Mouse (Mus musculus): ENCODE data around the gene Slc35a2. TPM values are rescaled to one million over a fixed set of nuclear protein-coding genes. Genes with fewer than 3 reads are reported as not detected.
"Not testable (repeated sequence)": the region's sequence is repeated elsewhere in the genome, so short reads cannot be mapped to it uniquely, and the experiment has no call there.

The Slc35a2 gene
- polyA plus RNA-seq, 1 experiment from 2014 or later: 30.0 TPM

DNA sequence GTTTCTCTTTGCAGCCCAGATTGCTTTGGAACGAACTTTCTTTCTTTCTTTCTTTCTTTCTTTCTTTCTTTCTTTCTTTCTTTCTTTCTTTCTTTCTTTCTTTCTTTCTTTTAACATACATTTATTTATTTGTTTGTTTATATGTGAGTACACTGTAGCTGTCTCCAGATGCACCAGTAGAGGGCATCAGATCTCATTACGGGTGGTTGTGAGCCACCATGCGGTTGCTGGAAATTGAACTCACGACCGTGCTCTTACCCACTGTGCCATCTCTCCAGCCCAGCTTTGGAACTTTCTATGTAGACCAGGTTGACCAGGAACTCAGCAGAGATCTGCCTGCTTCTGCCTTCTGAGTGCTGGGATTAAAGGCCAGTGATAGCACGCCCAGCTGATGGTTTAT, 34.1 kb downstream of the Slc35a2 start:
- ATAC-seq (ENCODE audit: low read depth); H3K4me3 ChIP-seq (ENCODE audit: low read depth, low read length); DNase-seq (ENCODE audit: low spot score); H3K36me3 ChIP-seq (ENCODE audit: control insufficient read depth, insufficient read depth, low read length); H3K9me3 ChIP-seq (ENCODE audit: control insufficient read depth, low read length); H3K4me2 ChIP-seq (ENCODE audit: low read depth, low read length); H3K9ac ChIP-seq (ENCODE audit: low read depth, low read length); H3K4me1 ChIP-seq (ENCODE audit: control insufficient read depth, insufficient read depth, low read length); H3K27ac ChIP-seq (replicated peaks; ENCODE audit: low read depth, low read length): not testable (repeated sequence)
- peaks cover 38% of the 10 kb centered on the region for H3K27me3 ChIP-seq (replicated peaks; ENCODE audit: control insufficient read depth, insufficient read depth, low read length)
- 67% methylated on average over 6 of the region's 6 CpGs for WGBS

- 24% methylated on average over 16 of the region's 40 CpGs for WGBS
- no peak within 1 kb of the TSS for H3K27ac ChIP-seq (replicated peaks; ENCODE audit: low read depth, low read length)
- ATAC-seq (ENCODE audit: low read depth): peak; percentile 84; the same call in 1 of the 2 replicates
- H3K4me2 ChIP-seq (ENCODE audit: low read depth, low read length): peak within 1 kb of the TSS; percentile 45
- H3K4me1 ChIP-seq (ENCODE audit: control insufficient read depth, insufficient read depth, low read length): no peaks in the 10 kb centered on the region
- no peak within 1 kb of the TSS for H3K9ac ChIP-seq (ENCODE audit: low read depth, low read length)
- no peaks in the 10 kb centered on the region for H3K36me3 ChIP-seq (ENCODE audit: control insufficient read depth, insufficient read depth, low read length)
- H3K27me3 ChIP-seq (replicated peaks; ENCODE audit: control insufficient read depth, insufficient read depth, low read length): peaks cover 52% of the 10 kb centered on the region
- DNase-seq (ENCODE audit: low spot score): peak; percentile 17
- no peaks in the 10 kb centered on the region for H3K9me3 ChIP-seq (ENCODE audit: control insufficient read depth, low read length)
- peak within 1 kb of the TSS; percentile 16 for H3K4me3 ChIP-seq (ENCODE audit: low read depth, low read length)
These were observed 36.0 kb downstream of the Slc35a2 start, which contains the start of gene Pcsk1n for GRCm38 (mm10) chrX:7919601-7920383. TSS of gene Pcsk1n (plus strand) at chrX:7919822.

DNA sequence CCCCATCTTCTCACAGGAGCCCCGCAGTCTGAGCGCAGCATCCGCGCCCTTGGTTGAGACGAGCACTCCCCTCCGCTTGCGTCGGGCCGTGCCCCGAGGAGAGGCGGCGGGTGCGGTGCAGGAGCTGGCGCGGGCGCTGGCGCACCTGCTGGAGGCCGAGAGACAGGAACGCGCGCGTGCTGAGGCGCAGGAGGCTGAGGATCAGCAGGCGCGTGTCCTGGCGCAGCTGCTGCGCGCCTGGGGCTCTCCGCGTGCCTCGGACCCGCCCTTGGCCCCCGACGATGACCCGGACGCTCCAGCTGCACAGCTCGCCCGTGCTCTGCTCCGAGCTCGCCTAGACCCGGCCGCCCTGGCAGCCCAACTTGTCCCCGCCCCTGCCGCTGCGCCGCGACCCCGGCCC, 38.2 kb downstream of the Slc35a2 start:
- no peak overlapping the region for H3K9ac ChIP-seq (ENCODE audit: low read depth, low read length)
- 17% methylated on average over 15 of the region's 48 CpGs for WGBS
- peak; percentile 5 for DNase-seq (ENCODE audit: low spot score)

DNA sequence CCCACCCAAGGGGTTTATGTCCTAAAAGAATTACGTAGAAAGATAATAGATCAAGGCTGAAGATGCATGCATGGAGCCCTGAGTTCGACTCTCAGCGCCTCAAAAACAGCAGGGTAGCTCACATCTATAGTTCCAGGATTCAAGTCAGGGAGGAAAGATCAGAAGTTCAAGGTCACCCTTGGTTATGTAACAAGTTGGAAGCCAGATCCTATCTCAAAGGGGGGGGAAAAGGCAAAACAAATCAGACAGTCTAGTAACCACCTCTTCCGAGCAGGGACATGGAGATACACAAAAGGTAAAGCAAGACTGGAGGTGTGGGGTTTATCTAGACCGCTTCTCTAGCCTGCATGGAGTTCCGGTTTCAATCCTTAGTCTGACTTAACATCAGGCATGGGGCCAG, 42.4 kb downstream of the Slc35a2 start:
- Histone ChIP-seq H3K4me1 (ENCODE audit: control insufficient read depth, insufficient read depth, low read length) (no peaks in the 10 kb centered on the region), H3K4me2 (ENCODE audit: low read depth, low read length) (no peak overlapping the region), H3K9me3 (ENCODE audit: control insufficient read depth, low read length) (no peaks in the 10 kb centered on the region), H3K27me3 (replicated peaks; ENCODE audit: control insufficient read depth, insufficient read depth, low read length) (peaks cover 63% of the 10 kb centered on the region), H3K9ac (ENCODE audit: low read depth, low read length) (no peak overlapping the region), H3K4me3 (ENCODE audit: low read depth, low read length) (no peak overlapping the region), H3K27ac (replicated peaks; ENCODE audit: low read depth, low read length) (no peak overlapping the region), H3K36me3 (ENCODE audit: control insufficient read depth, insufficient read depth, low read length) (0 out of 2 replicates have a peak, but pooled peaks cover 4% of the 10 kb centered on the region)
- WGBS: 62% methylated on average over 6 of the region's 6 CpGs
- no peak for ATAC-seq (ENCODE audit: low read depth)
- DNase-seq (ENCODE audit: low spot score): no peak

More for the DNA sequence above, 38.2 kb downstream of the Slc35a2 start:
- Histone ChIP-seq H3K27me3 (replicated peaks; ENCODE audit: control insufficient read depth, insufficient read depth, low read length) (peaks cover 68% of the 10 kb centered on the region), H3K27ac (replicated peaks; ENCODE audit: low read depth, low read length) (no peak overlapping the region), H3K4me2 (ENCODE audit: low read depth, low read length) (peak overlapping the region; percentile 48), H3K4me3 (ENCODE audit: low read depth, low read length) (peak overlapping the region; percentile 26), H3K36me3 (ENCODE audit: control insufficient read depth, insufficient read depth, low read length) (no peaks in the 10 kb centered on the region), H3K4me1 (ENCODE audit: control insufficient read depth, insufficient read depth, low read length) (no peaks in the 10 kb centered on the region), H3K9me3 (ENCODE audit: control insufficient read depth, low read length) (no peaks in the 10 kb centered on the region)
- ATAC-seq (ENCODE audit: low read depth): 0 out of 2 replicates have a peak, but pooled peaks have one; percentile 15

DNA sequence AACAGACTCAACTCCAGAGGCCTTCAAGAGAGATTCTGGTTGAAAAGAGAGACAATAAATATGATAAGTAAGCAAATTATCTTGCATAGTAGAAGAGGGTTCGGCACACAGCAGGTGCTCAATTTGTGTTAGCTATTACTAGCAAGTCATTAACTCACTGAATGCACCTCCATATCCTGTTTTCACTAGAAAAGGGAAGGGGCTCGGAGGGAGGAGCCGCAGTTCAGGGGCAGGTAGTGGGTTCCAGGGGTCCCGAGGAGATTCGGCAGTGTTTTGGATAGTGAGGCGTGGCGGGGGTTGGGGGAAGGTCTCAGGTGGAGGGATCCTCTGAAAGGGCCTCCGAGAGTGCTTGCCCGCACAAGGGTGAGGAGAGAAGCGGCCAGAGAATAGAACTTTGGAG, 43.3 kb downstream of the Slc35a2 start:
- no peaks in the 10 kb centered on the region for H3K4me1 ChIP-seq (ENCODE audit: control insufficient read depth, insufficient read depth, low read length)
- DNase-seq (ENCODE audit: low spot score) (no peak), ATAC-seq (ENCODE audit: low read depth) (no peak)
- no peak overlapping the region for H3K9ac ChIP-seq (ENCODE audit: low read depth, low read length)
- H3K27ac ChIP-seq (replicated peaks; ENCODE audit: low read depth, low read length): no peak overlapping the region
- H3K4me3 ChIP-seq (ENCODE audit: low read depth, low read length): no peak overlapping the region
- H3K27me3 ChIP-seq (replicated peaks; ENCODE audit: control insufficient read depth, insufficient read depth, low read length): peaks cover 55% of the 10 kb centered on the region
- WGBS: 25% methylated on average over 10 of the region's 10 CpGs
- no peak overlapping the region for H3K4me2 ChIP-seq (ENCODE audit: low read depth, low read length)
- H3K36me3 ChIP-seq (ENCODE audit: control insufficient read depth, insufficient read depth, low read length): 0 out of 2 replicates have a peak, but pooled peaks cover 4% of the 10 kb centered on the region
- no peaks in the 10 kb centered on the region for H3K9me3 ChIP-seq (ENCODE audit: control insufficient read depth, low read length)

DNA sequence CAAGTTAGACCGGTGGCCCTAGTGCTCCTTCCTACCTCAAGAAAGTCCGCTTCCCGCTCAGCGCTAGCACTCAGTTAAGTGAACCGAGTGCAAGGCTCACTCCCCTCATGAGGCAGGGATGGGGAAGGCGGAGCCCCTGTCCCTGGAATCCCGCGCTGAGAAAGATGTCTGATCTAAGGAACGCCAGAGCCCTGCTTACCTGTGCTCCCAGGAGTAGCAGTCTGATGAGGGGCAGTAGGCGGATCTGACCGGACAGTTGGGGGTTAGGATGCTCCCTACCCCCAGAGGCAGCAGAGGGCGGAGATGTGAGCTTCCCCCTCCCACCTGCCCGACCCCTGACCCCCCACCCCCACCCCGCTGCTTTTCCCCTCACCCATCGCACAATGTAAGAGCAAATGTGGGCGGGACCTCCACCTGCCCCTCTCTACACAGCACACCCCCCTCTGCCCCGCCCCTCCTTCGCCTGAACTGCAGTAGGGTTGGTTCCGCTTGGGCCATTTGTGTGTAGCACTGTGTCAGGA, 44.5 kb downstream of the Slc35a2 start, which contains the start of gene Eras:
TSS of gene Eras (minus strand) at position 338 of the 521 bp plus-strand sequence.
- ATAC-seq (ENCODE audit: low read depth) (no peak), DNase-seq (ENCODE audit: low spot score) (no peak)
- H3K27me3 ChIP-seq (replicated peaks; ENCODE audit: control insufficient read depth, insufficient read depth, low read length): peaks cover 43% of the 10 kb centered on the region
- H3K9ac ChIP-seq (ENCODE audit: low read depth, low read length): no peak within 1 kb of the TSS
- 18% methylated on average over 15 of the region's 19 CpGs for WGBS
- no peak within 1 kb of the TSS for H3K27ac ChIP-seq (replicated peaks; ENCODE audit: low read depth, low read length)
- no peak within 1 kb of the TSS for H3K4me3 ChIP-seq (ENCODE audit: low read depth, low read length)
- 0 out of 2 replicates have a peak, but pooled peaks cover 7% of the 10 kb centered on the region for H3K36me3 ChIP-seq (ENCODE audit: control insufficient read depth, insufficient read depth, low read length)
- H3K4me2 ChIP-seq (ENCODE audit: low read depth, low read length): no peak within 1 kb of the TSS
- H3K9me3 ChIP-seq (ENCODE audit: control insufficient read depth, low read length): no peaks in the 10 kb centered on the region
- H3K4me1 ChIP-seq (ENCODE audit: control insufficient read depth, insufficient read depth, low read length): no peaks in the 10 kb centered on the region

GRCm38 (mm10) chrX:7936874-7937273, 53.0 kb downstream of the Slc35a2 start:
- H3K9ac ChIP-seq (ENCODE audit: low read depth, low read length): no peak overlapping the region
- H3K4me3 ChIP-seq (ENCODE audit: low read depth, low read length): no peak overlapping the region
- DNase-seq (ENCODE audit: low spot score) (no peak), ATAC-seq (ENCODE audit: low read depth) (no peak)
- no peak overlapping the region for H3K27ac ChIP-seq (replicated peaks; ENCODE audit: low read depth, low read length)
- no peaks in the 10 kb centered on the region for H3K9me3 ChIP-seq (ENCODE audit: control insufficient read depth, low read length)
- no peak overlapping the region for H3K4me2 ChIP-seq (ENCODE audit: low read depth, low read length)
- 65% methylated on average over 11 of the region's 11 CpGs for WGBS
- H3K4me1 ChIP-seq (ENCODE audit: control insufficient read depth, insufficient read depth, low read length): no peaks in the 10 kb centered on the region
- peaks cover 18% of the 10 kb centered on the region; the same call in 1 of the 2 replicates for H3K36me3 ChIP-seq (ENCODE audit: control insufficient read depth, insufficient read depth, low read length)
- H3K27me3 ChIP-seq (replicated peaks; ENCODE audit: control insufficient read depth, insufficient read depth, low read length): no peaks in the 10 kb centered on the region

- no peak for ATAC-seq (ENCODE audit: low read depth)
- no peaks in the 10 kb centered on the region for H3K9me3 ChIP-seq (ENCODE audit: control insufficient read depth, low read length)
- DNase-seq (ENCODE audit: low spot score): no peak
- no peak overlapping the region for H3K9ac ChIP-seq (ENCODE audit: low read depth, low read length)
- no peak overlapping the region for H3K4me2 ChIP-seq (ENCODE audit: low read depth, low read length)
- no peaks in the 10 kb centered on the region for H3K4me1 ChIP-seq (ENCODE audit: control insufficient read depth, insufficient read depth, low read length)
- WGBS: 87% methylated on average over 6 of the region's 6 CpGs
- no peaks in the 10 kb centered on the region for H3K27me3 ChIP-seq (replicated peaks; ENCODE audit: control insufficient read depth, insufficient read depth, low read length)
- H3K4me3 ChIP-seq (ENCODE audit: low read depth, low read length): no peak overlapping the region
- H3K27ac ChIP-seq (replicated peaks; ENCODE audit: low read depth, low read length): no peak overlapping the region
- peaks cover 22% of the 10 kb centered on the region; the same call in 1 of the 2 replicates for H3K36me3 ChIP-seq (ENCODE audit: control insufficient read depth, insufficient read depth, low read length)
These were observed 53.8 kb downstream of the Slc35a2 start for GRCm38 (mm10) chrX:7937667-7938066.

Measured in embryonic facial prominence, embryonic 14.5 days (tissue).